Mouse (Mus musculus): ENCODE measurements around the gene Asna1.
A peak's percentile ranks its signal among the peaks of the same experiment; 100 is the strongest.

Asna1 gene

GRCm38 (mm10) chr8:84973803-84974542 is 51.1 kb downstream of the Asna1 start:
- DNase-seq = peak in 1 of 2 experiments; percentile 30

- no peak for DNase-seq
Observed at GRCm38 (mm10) chr8:84973079-84973478, 52.0 kb downstream of the Asna1 start.

- DNase-seq = no peak
Observed at GRCm38 (mm10) chr8:84970913-84971312, 54.2 kb downstream of the Asna1 start.

GRCm38 (mm10) chr8:84970135-84970790 is 54.8 kb downstream of the Asna1 start:
- DNase-seq = no peak

GRCm38 (mm10) chr8:84969241-84970134 is 55.6 kb downstream of the Asna1 start, which contains the start of the genes Gm49661, Prdx2 and Rnaseh2a:
TSS of gene Gm49661 (minus strand) at chr8:84969433.
TSS of gene Prdx2 (plus strand) at chr8:84969587.
TSS of gene Rnaseh2a (minus strand) at chr8:84969767.
- DNase-seq = peak; percentile 66 to 70

GRCm38 (mm10) chr8:84968650-84969049 is 56.4 kb downstream of the Asna1 start:
- no peak for DNase-seq

Data from thymus, postnatal 36 days (tissue).